Mouse (Mus musculus): ENCODE results near the gene Miga1.
A peak's percentile ranks its signal among the peaks of the same experiment; 100 is the strongest.

The Miga1 gene

DNA sequence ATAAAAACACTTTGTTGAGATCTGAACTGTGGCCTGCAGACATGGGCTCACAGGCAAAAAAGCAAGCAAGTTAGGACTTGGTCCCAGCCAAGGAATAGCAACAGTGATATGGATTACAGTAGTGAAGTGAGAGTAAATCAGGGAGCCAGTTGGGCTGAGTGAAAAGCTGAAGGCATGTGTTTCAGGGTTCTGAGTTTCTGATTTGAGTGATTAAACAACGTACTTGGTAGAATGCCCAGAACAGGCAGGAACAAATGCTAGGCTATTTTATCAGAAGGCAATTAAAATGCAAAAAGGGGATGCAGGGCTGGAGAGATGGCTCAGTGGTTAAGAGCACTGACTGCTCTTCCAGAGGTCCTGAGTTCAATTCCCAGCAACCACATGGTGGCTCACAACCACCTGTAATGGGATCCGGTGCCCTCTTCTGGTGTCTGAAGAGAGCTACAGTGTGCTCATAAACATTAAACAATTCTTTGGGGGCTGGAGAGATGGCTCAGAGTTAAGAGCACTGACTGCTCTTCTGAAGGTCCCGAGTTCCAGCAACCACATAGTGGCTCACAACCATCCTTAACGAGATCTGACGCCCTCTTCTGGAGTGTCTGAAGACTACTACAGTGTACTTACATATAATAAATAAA, 94.8 kb downstream of the Miga1 start:
- DNase-seq (ENCODE audit: low read depth, low spot score): peak; percentile 36

DNA sequence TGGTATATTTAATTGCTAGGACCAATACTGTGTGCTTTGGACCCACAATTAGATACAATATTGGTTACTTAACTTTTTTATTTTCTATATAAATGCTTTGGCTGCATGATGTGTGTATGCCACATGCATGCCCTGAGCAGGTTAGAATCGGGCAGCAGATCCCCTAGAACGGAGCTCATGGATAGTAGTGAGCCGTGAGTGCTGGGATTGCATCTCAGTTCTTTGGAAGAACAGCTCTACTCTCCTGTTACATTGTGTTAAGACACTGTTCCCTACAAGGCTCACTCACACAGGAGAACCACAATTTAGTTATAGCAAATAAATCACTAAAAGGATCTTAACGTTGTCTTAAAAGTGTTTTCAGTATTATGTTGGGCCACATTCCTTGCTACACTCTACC, 96.9 kb downstream of the Miga1 start:
- no peak for DNase-seq (ENCODE audit: low read depth, low spot score)

DNA sequence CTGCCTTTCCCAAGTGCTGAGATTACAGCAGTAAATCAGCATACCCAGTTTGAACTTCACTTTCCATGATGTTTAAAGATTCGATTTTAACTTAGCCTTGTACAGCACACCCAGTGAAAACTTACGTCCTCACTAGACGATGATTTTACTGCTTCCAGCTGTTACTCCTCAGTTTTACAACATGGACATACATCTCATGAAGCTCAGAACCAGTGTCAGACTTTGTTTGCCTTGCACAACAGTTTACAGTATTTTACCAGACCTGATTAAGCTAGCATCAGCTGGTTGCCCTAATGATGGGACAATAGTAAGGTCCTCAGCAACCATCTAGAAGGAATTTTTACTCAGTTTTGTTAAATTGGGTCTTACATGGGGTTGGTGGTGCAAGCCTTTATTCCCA, 99.1 kb downstream of the Miga1 start:
- no peak for DNase-seq (ENCODE audit: low read depth, low spot score)

DNA sequence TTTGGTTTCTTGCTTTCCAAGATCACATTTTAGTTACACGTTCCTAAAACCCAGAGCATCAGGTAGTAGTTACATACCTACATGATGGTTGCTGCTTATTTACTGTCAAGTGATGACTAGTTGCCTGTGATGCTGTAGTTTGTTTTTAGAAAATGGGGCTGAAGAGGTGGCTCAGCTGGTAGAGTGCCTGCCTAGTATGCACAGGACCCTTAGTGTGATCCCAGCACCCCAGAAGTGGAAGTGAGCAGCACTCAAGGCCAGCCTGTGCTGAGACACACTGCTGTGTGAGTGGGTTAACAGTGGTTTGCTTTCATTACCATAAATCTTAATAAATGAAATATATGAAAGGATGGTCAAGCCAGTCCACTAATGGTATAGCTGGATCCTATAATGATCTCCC, 100.6 kb downstream of the Miga1 start:
- no peak for DNase-seq (ENCODE audit: low read depth, low spot score)

DNA sequence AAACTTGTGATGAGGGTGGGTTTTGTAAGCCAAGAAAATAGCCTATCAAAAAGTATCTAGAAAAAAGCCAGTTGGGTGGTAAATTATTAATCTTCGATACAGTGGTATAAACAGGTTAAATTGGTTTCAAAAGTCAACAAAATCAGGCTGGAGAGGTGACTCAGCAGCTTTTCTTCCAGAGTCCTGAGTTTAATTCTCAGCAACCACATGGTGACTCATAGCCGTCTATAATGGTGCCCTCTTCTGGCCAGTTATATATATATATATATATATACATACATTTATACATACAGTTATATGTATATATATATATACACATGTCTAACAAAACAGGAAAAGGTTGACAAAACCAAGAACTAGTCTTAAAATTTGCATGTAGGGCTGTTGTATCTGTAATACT, 101.4 kb downstream of the Miga1 start:
- DNase-seq (ENCODE audit: low read depth, low spot score): no peak

DNA sequence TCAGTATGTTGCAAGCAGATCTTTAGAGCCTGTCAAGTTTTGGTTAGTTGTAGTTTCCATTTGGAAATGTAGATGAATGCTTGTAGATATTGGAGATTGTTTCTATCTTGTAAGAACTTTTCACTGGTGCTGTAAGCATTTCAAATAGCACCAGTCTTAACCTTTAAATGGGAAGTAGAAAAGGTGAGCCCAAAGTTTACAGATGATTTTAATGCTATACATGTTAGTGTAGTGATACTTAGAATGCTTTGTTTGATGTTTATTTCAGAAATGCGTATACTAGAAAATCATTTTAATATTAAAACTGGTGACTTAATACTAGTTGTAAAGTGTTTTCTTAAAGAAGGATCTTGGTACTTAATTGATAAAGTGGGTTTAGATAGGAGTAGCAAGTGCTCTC, 104.4 kb downstream of the Miga1 start:
- no peak for DNase-seq (ENCODE audit: low read depth, low spot score)

DNA sequence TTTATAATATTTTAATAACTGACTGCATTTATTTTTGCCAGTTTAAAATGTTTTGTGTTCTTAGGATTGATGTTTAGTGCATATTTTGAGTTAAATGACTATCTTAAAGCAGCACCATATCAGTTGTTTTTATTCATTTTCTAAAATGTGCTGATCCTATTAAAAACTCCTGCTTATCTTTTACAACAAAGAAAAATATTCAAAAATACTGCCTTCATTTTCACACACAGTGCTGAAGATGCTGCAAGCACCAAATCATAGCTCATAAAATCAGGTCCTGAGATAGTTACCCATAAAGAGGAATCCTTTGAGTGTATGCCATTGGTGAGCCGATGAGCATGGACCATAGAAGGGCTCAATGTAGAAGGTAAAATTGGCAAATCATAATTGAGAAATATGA, 105.0 kb downstream of the Miga1 start:
- DNase-seq (ENCODE audit: low read depth, low spot score): no peak

DNA sequence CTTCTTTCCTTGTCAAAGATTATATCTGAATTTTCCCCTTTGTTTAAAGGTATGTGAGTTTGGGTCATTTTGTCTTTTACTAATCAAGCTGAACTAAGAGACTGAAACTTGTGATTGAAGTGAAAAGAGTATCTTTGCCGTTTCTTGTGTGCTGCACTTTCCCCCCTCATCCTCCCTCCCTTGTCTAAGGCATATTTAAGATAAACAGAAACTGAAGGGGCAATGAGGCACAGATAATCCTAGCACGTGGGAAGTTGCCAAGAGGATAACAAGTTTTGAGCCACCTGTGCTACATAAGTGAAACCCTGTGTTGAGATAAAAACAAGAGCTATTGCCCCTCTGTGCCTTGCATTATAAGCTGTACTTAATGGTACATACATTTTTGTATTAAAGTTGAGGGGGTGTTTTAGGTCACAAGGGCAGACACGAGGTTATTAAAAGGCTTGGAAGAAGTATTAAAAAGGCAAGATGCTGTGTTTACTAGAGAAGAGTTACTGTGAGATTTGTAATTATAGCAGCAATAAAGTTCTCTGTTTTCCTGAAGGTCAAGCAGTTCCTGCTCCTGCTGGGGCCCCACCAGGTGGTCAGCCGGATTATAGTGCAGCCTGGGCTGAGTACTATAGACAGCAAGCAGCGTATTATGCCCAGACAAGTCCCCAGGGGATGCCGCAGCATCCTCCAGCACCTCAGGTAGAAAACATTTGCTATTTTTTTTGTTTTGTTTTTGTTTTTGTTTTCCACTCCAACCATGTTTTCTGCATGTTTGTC, 108.7 kb downstream of the Miga1 start:
- no peak for DNase-seq (ENCODE audit: low read depth, low spot score)

DNA sequence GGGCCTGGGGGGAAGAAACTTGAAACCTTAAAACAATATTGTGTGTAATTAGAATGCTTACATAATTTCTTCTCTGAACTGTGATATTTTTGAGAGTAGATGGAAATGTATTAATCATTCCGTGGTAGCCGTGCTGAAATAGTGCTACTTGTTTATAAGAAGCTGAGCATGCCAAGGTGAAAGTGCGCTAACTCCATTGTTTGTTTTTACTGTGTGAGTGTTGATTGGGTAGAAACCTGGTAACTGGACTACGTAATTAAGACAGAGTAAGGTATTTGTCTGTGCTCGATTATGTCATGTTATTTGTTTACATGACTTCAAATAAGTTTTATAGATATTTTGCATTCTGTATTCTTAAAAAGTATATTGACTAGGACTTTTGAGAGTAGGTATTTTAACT, 110.9 kb downstream of the Miga1 start:
- DNase-seq (ENCODE audit: low read depth, low spot score): no peak

DNA sequence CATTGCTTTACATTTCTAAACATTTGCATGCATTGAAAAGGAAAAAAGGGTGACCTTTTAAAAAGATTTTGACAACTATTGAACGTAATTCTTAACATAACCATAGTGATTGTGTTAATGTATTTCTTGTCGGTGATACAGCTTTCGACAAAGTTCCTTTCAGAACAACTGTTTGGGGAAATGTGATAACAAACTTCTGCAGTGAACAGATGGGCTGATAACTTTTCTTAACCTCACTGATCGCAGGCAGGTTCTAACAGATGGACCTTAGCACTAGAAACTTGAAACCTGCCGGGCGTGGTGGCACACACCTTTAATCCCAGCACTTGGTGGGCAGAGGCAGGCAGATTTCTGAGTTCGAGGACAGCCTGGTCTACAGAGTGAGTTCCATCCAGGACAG, 111.4 kb downstream of the Miga1 start:
- no peak for DNase-seq (ENCODE audit: low read depth, low spot score)

DNA sequence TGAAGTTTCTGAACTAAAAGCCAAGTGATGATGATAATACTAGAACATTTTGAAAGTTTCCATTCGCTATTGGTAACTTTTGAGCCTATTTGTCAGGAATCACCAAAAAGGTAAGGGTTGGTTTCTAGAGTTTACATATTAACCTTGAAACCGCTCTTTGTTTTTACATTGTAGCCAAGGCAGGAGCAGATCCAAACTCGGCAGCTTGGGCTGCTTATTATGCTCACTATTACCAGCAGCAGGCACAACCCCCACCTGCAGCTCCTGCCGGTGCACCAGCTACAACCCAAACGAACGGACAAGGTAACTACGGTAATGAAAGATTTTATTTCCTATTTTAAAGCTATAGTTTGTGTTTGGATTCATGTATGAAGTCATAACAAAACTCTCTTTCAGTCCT, 114.3 kb downstream of the Miga1 start:
- DNase-seq (ENCODE audit: low read depth, low spot score): no peak

DNA sequence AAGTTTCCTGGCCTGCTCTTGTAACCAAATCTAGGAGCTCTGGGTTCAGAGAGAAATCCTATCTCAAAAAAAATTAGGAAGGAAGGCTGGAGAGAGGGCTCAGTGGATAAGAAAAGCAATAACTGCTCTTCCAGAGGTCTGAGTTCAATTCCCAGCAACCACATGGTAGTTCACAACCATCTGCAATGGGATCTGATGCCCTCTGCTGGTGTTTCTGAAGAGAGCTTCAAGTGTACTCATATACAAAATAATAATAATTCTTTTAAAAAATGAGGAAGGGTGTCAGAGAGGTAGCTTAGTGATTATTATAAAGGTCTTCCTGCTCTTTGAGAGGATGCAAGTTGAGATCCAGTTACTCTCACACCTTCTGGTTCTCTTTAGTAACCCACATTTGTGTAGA, 115.3 kb downstream of the Miga1 start:
- no peak for DNase-seq (ENCODE audit: low read depth, low spot score)

Data from A20 (cell line).